Mouse (Mus musculus) kidney, adult 11 months (tissue): ENCODE data around the gene Trappc10.
"Not testable (repeated sequence)": the region's sequence is repeated elsewhere in the genome, so short reads cannot be mapped to it uniquely, and the experiment has no call there.

Source experiments
- DNase-seq: peaks from one replicate; pipeline ENCODE4 v3.0.0; 2022

The Trappc10 gene

DNA sequence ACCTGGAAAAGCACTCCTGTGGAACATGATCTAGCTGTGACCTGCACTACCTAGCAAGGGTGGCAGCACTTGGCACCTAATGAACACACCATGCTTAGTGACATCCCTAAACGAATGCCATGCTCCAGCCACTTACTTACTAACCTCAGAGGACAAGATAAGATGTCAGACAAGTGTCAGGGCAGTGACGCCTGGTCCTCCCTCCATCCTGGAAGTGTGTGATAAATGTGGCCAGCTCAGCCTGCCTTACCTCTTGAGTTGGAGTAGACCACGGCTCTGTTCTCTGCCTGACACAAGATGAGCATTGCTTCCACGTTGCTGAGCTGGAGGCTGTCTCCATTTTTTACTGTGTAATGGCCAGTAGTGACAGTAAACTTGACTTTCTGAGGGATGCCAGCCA is 43.3 kb downstream of the Trappc10 start:
- DNase-seq, result no peak

DNA sequence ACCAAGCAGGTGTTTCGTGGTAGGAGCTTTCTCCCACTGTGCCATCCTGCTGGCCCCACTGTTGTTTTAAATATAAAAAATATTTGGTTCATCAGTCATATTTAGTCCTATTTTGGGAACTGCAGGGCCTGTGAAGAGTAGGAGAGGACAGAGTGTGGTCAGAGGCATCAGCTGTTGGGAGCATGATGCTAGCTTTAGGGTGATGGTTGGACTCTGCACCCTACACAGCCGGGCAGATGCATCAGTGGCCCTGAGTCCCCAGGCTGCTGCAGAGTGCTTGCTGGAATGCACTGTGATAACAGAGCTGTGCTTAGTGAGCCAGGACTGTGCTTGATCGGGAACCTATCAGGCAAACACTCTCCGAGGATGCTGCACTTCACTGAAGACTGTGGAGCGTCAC is 51.5 kb downstream of the Trappc10 start:
- no peak for DNase-seq

DNA sequence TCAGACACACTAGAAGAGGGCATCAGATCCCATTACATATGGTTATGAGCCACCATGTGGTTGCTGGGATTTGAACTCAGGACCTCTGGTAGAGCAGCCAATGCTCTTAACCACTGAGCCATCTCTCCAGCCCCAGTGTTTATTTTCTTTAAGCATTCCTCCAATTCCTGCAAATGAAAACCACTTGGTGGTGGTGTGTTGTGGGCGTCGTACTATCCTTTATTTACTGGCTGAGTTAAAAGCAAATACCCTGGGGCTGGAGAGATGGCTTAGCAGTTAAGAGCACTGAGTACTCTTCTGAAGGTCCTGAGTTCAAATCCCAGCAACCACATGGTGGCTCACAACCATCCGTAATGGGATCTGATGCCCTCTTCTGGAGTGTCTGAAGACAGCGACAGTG is 58.4 kb downstream of the Trappc10 start:
- not testable (repeated sequence) for DNase-seq

DNA sequence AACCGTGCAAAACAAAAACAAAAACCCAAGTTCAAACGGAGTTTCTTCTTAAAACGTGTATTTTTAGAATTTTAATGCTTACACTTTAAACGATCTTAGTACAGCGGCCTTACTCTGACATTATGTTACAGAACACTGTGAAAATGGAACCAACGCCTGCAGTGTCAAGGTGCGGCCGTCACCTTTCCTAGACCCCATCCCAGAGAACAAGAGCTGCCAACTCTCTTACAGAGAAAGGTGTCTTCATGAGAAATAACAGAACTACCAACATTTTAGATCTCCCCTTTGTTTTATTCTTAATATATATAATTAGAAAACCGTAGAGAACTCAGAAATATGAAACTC is 59.1 kb downstream of the Trappc10 start:
- DNase-seq, result no peak

DNA sequence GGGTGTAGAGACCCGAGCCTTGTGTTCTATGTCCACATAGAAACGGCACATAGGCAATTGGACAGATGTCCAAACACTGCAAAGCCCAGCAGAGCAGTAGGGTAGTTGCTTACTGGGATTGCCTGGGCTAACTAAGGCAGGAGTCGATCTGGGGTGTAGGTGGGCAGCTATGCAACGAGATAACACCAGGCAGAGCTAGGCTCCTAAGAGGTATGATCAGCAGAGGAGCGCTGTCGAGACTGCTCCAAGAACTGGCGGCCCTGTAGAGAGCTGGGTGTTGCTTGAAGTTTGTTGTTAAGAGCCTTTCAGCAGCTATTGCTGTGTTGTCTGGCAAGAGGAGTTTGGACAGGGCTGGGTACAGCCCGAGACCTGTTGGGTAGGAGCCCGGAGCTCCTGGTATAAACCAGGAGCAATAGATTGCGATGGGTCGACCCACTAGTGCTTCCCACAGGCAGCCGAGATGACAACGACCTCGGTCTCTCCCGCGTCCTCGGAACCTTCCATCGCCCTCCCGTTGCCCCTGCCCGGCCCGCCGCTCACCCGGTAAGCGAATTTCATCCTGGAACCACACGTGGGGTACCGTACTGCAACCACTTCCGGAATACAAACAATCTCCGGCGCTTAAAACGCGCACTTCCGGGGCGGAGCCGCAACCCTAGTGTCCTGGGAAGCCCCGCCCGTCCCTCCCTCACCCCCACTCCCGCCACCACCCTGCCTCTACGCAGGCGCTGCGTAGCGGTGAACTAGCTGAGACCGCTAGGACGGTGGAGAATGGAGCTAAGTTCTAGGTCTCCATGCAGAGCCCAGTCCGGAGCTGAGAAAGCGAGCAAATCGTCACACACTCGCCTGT is 59.7 kb downstream of the Trappc10 start, which contains the start of gene Pwp2:
Gene Pwp2, minus strand, starts transcription at position 619 of the 850 bp plus-strand sequence.
- DNase-seq, result peak; percentile 86

DNA sequence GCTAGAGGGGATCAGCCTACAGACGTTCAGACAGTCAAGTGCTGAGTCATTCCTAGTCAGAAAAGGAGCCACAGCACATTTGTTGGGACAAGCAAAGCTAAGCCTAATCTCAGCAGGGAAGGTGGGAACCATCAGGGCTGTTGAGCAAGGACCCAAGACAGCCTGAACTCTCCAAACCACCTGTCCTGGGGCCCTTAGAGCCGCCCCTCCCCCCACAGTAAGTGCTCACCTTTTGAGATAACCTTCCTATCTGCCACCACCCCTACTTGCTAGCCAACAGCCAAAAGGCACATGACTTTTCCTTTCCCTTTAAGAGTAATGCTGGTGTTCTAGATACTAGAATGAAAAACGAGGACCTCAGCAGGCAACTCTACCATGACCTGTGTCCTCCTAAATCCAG is 60.9 kb downstream of the Trappc10 start:
- DNase-seq, result no peak

DNA sequence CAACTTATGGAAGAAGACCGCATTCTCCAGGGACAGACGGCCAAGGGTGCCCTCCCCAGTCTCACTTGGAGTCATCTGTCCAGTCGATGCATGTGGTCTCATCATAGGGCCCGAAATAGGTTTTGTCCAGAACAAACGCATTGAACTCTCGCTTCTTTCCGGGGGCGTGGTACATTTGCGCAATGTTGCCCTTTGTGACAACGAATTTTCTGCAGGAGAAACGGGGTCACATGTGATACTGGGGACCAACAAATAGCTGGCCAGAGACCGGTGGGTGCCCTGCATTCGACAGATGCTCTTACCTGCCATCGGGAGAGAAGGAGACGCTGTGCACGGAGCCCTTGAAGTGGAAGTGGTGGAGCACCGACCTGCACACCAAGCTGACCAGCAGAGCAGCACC is 62.1 kb downstream of the Trappc10 start:
- DNase-seq, result no peak

DNA sequence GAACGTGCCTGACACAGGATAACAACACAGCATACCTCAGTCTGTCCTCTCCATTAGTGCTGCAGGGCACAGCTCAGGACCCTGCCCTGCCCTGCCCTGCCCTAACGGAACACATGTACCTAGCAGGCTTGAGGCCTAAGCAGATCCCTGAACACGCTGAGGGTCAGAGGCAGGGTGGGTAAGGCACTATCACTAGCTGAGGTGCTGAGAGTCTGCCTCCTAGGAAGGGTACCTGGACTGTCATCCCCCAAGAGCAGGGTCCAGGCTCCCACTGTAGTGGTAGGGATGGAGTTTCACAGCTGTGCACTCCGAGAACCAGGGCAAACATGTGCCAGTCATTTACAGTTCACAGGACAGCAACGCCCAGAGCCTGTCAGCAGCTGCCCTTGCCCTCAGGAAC is 70.0 kb downstream of the Trappc10 start:
- no peak for DNase-seq

DNA sequence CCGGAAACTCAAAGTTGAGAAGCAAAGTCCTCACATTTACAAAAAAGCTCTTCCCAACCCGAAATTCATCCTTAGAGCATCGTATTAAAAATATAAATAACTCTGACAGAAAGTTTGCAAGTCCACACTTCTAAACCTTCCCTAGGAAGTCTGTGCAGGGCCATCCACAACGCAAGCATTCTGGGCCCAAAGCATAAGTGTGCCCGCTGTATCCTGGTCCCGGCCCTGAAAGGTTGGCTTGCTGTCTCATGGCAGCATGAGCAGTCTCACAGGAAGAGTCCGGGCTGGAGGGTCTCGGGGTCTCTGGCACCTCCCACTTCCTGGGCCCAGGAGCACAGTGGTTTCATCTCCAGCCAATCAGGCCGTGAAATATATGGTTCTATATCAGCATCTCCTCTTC is 72.9 kb downstream of the Trappc10 start:
- no peak for DNase-seq

DNA sequence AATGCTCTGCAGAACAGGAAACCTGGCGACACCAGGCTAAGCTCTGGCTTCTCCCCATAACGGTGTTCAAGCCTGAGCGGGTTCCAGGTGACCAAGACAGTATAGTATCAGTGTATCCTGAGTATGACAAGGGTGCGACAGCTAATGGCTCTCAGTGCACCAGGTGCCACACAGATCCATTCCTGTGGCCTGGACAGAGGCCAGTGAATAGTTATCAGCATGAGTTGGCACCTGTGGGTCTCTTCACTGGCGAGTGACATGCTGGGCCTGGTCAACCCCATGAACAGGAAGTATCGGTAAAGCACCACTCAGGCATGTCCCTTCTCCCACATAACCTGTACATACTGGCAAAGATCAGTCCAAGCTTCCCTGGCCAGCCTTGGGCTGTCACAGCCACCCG is 73.4 kb downstream of the Trappc10 start:
- DNase-seq, result peak; percentile 42

DNA sequence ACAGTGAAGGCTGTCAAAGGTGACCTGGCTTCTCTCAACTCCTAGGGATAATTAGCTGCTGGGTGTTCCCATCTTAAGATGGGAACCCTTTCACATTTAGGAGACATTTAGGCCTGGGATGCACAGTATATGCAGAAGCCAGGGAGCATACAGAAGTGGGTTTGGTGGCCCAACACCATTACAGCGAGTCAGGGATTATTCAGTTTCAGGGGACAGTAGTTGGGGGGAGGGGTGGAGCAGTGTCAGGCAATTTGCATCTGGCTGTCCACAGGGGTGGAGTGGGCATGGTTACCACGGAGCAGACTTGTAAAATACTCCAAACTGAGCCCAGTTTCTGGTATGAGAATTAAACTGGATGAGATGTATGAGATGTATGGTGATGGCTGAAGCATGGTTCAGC is 74.0 kb downstream of the Trappc10 start:
- DNase-seq, result no peak

DNA sequence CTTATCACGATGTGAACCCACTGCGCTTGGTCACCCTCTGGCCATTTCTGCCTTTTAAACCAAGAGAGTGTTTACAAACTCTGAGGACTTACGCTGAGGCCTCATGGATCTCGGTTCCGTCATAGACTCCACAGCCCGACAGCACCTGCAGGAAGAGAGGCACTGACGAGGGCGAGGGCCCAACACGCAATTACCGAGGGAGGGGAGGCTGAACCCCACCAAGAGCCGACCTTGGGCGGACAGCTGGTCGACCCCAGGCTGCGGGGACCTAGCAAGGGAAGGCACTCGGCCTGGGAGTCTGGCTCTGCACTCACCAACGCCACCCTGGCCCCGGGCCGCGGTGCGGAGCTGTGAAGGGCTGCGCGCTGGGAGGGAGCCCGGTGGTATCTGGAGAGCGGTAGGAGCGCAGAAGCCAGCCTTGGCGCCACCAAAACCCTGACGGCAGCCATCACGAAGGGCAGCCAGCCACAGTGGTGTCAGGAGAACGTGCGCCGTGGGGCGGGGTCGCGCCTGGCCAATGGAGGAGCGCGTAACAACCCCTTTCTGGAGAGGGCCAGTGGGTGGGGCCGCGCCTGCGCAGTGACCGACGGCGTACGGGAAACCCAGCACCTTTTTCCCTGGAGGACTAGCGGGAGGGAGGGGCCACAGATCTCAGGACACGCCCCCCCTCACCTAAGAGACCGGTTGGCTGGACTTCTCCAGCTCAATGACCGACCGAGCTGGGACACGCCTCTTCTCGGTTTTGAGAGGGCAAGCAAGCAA is 75.0 kb downstream of the Trappc10 start, which contains the start of gene D10Jhu81e:
Gene D10Jhu81e, minus strand, starts transcription at position 502 of the 762 bp plus-strand sequence.
- peak; percentile 100 for DNase-seq

DNA sequence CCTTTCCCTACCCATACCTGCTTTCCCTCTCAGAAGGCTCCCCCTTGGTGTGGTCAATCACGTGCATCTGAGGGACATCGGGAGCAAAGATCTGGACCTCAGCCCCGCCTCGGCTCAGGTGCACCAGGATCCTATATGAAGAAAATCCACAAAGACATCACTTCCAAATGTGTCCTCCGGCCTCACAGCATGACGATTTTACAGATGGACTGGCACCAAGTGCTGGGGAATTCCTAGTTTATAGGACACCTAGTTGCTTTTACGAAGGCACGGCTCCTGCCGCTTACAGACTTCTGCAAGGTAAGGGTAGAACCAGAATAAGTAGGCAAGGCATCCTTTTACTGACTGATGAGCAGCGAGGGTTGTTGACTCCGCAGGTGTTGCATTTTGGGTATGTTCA is 75.6 kb downstream of the Trappc10 start:
- no peak for DNase-seq

DNA sequence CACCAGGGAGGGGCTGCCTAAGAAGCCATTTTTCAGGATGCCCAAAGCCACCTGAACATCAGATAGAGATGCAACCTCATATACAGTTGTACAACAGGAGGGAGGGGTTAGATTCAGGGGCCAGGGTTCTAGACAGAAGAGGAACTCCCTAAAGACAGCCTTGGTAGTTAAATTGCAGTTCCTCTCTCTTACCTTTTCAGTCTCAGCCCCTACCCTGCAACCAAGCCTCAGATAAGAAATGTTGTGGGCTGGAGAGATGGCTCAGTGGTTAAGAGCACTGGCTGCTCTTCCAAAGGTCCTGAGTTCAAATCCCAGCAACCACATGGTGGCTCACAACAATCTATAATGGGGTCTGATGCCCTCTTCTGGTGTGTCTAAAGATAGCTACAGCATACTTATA is 76.7 kb downstream of the Trappc10 start:
- DNase-seq, result no peak

DNA sequence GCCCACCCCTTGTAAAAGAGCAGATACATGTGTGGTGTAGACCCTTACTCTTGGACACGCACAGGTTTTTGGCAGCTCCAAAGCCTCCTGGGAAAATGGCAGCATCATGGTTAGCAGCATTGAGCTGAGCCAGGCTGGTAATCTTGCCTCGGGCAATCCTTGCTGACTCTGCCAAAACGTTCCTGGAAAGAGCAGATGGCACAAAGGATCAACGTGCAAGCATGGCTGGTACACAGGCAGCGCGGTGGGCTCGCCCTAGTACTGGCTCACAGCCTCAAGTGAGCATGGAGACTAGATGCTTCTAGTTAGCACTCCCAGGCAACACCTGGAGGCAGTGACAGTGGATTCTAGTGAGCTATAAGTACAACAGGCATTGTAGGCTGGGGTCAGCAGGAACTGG is 77.1 kb downstream of the Trappc10 start:
- DNase-seq, result no peak

DNA sequence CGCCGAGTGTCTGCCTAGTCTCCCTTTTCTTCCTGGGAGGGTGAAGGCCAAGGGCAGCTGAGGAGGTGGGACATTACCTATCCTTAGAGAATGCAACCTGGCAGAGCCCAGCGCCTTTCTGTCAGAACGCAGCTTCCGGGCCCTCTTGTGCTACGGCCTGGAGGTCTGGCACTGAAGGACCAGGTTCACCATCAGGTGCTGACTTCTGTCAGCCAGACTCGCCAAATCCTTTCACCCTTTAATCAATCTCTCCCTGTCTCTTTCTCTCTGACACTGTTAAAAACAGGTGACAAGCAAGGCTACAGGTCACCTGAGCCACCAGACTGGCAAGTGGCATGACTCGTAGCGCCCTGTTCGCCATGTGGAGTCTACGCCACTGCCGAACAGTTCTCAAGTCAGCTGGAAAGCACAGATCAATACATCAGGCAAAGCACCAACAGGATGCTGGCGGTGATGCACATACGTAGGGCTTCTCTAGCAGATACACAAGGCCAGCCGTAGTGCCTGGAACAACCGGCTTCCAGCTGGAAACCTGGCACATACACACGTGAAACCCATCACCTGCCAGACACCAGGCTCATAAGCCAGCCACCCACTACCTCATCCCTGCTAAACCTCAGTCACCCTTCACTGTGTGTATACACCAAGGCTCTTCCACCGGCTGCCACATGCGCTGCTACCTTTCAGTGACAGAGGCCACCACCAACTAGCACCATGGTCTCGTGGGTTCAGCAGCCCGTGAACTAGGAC is 79.0 kb downstream of the Trappc10 start:
- DNase-seq, result no peak

DNA sequence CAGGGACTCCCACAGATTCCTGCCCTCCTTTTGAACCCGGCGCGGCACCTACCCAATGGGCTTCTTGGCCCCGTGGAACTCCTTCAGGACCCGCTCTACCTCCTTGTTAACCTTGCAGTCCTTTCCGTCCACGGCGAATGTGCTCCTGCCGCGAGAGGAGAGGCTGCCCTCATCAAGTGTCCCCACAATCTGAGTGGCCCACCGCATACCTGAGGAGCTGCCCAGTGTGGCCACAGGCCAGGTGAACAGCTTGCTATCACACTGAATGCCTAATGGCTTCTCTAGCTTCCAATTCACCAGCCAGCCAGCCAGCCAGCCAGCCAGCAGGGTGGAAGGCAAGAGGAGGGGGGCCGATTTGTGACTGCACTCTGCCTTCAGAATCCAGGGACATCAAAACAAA is 79.7 kb downstream of the Trappc10 start:
- DNase-seq, result no peak

DNA sequence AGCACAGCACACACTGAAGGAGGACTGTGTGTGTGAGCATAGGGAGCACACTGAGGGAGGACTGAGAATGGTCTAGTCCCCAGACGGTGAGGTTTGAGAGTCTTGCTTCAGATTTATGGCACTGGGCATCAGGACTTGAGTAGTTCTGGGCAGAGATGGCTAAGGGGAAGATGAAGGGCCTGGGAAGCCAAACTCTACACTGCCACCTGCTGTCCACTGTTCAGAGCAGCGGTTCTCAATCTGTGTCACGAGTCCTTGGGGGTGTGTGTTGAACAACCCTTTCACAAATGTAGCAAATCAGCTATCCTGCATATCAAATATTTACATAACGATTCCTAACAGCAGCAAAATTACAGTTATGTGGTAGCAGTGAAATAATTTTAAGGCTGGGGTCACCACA is 80.5 kb downstream of the Trappc10 start:
- peak; percentile 55 for DNase-seq

DNA sequence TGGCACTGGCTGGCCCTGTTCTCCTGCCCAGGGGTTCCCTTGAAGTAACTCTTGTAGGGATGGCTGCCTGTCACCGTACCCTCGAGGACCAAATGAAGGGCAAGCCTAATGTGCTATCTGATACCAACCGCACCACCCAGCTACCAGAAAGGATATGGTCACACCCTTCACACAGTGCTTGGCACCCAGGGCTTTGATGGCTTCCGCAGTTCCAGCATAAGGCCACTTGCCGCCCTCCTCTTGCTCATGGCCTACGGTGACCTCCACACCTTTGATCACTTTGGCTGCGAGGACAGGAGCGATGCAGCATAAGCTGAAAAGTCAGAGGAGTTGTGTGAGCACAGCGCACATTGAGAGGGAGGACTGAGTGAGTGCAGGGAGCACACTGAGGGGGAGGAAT is 81.2 kb downstream of the Trappc10 start:
- DNase-seq, result no peak

DNA sequence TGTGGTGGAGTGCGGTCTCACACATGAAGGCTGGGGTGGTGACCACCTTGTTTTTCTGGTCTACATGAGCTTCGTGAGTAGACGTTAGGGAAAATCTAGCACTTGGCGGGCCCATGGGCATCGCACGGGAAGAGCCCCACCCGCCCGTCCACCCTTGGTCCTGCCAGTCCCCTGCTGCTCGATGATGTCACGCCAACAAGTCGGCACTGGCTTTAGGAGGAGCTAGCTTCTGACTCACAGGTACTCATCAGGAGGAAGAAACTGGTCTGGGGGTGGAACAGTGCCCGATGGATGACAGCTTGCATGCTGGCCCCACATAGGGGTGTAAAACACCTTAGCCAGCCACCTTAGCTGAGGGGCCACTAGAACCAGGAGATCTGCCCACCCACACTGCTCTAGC is 81.8 kb downstream of the Trappc10 start:
- no peak for DNase-seq

DNA sequence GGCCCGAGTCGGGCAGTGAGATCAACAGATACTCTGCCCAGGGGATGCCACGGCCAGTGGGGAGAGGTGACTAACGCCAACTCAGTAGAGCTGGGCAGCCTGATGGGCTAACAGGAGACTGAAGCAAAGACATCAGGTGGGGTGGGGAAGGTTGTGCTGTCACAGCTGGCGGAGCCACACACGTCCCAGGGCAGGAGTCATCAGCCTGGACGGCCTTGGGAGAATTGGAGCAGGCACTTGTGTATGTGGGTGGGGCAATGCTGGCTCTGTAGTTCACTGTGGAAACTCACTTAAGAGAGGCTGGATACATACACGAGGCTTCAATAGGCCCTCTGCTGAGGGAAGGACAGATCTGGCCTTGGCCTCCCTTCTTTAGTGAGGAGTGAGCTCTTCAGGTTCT is 83.3 kb downstream of the Trappc10 start:
- DNase-seq, result no peak

DNA sequence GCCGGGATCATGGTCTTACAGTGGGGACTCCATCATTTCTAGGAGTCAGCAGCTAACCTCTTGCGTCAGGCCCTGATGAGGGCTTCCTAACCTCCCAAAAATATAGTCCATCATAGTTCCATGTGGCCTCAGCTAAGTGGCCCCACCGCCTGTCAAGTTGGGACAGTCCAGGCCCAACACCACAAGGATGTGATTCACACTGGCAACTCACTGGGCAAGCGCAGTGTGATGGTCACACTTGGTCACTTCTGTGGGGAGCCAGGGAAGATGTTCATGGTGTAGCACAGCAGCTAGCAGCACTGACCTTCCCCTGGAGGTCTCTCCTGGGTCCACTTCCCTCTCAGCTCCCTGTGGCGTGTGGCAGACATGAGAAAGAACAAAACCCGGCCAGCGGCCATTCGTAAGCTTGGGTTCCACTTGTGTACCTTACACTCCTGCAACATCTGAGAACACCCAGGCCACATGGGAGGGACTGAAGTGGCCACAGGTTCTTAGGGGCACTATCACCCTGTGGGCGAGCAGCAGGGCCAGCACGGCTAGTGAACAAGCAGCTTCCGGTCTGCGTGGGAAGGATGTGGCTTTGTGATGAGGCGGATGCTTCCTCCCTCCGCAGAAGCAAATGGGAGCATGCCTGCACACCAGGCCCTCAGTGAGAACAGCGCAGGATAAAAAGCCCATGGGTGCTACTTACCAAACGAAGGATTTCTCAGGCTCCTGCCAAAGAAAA is 83.9 kb downstream of the Trappc10 start:
- no peak for DNase-seq

DNA sequence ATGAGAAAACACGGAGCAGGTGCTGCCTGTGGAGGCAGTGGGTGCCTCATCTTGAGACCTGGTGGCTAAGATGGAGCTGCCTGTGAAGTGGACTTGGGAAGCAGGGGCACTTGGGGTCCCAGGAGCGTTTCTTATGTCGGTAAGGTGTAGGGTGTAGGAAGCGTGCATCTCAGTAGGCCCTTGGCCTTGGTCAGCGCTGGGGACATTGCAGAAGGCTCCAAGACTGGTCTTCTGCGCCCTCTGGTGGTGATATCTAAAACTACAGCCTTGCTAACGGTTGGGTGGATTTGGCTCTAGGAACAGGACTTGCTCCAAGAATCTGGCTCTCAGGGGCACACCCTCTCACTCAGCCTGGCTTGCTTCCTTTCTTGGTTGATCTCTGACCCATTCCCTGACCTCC is 84.5 kb downstream of the Trappc10 start:
- DNase-seq, result peak; percentile 90
